Mouse (Mus musculus): ENCODE measurements around the gene Gm5737. TPM values are rescaled to one million over a fixed set of nuclear protein-coding genes. Genes with fewer than 3 reads are reported as not detected.

Gm5737 gene
- not detected in 2 replicates for polyA plus RNA-seq (2015; fragmentation: Nextera tagmentation; extraction: Ambion mirVana)

- no peaks in the 10 kb centered on the region for H3K9me3 ChIP-seq (replicated peaks)
- H3K9ac ChIP-seq, result no peak within 1 kb of the TSS
- H3K36me3 ChIP-seq, result no peaks in the 10 kb centered on the region
- H3K27me3 ChIP-seq, result peaks cover 17% of the 10 kb centered on the region
- no peak within 1 kb of the TSS for H3K4me3 ChIP-seq
- ATAC-seq (replicated peaks; ENCODE audit: insufficient number of reproducible peaks, insufficient read depth, low FRiP score, low read depth), result no peak
- peaks cover 4% of the 10 kb centered on the region for H3K4me1 ChIP-seq (replicated peaks)
- WGBS, result 73% methylated on average over 6 of the region's 6 CpGs
- no peak within 1 kb of the TSS for H3K4me2 ChIP-seq
- H3K27ac ChIP-seq, result no peak within 1 kb of the TSS
Measured at GRCm38 (mm10) chr7:120811834-120812415, at the start of gene Gm5737. Gene Gm5737, plus strand, starts transcription at chr7:120812365.

- H3K9me3 ChIP-seq (replicated peaks), result no peaks in the 10 kb centered on the region
- H3K4me2 ChIP-seq, result no peak overlapping the region
- ATAC-seq (replicated peaks; ENCODE audit: insufficient number of reproducible peaks, insufficient read depth, low FRiP score, low read depth), result no peak
- H3K27ac ChIP-seq, result no peak overlapping the region
- no peaks in the 10 kb centered on the region for H3K4me1 ChIP-seq (replicated peaks)
- no peak overlapping the region for H3K9ac ChIP-seq
- H3K27me3 ChIP-seq, result no peaks in the 10 kb centered on the region
- H3K4me3 ChIP-seq, result no peak overlapping the region
- H3K36me3 ChIP-seq, result no peaks in the 10 kb centered on the region
- 5% methylated on average over 1 of the region's 1 CpGs for WGBS
Measured at GRCm38 (mm10) chr7:120767369-120767768, 44.8 kb upstream of the Gm5737 start.

GRCm38 (mm10) chr7:120771389-120771788, 40.8 kb upstream of the Gm5737 start:
- Histone ChIP-seq H3K27me3 (no peaks in the 10 kb centered on the region), H3K4me3 (no peak overlapping the region), H3K9ac (no peak overlapping the region), H3K9me3 (replicated peaks) (no peaks in the 10 kb centered on the region), H3K36me3 (no peaks in the 10 kb centered on the region), H3K4me2 (no peak overlapping the region), H3K27ac (no peak overlapping the region), H3K4me1 (replicated peaks) (no peaks in the 10 kb centered on the region)
- 34% methylated on average over 1 of the region's 1 CpGs for WGBS
- no peak for ATAC-seq (replicated peaks; ENCODE audit: insufficient number of reproducible peaks, insufficient read depth, low FRiP score, low read depth)

- no peak overlapping the region for H3K4me3 ChIP-seq
- no peaks in the 10 kb centered on the region for H3K4me1 ChIP-seq (replicated peaks)
- H3K27ac ChIP-seq, result no peak overlapping the region
- ATAC-seq (replicated peaks; ENCODE audit: insufficient number of reproducible peaks, insufficient read depth, low FRiP score, low read depth), result no peak
- H3K36me3 ChIP-seq, result no peaks in the 10 kb centered on the region
- no peak overlapping the region for H3K9ac ChIP-seq
- H3K27me3 ChIP-seq, result no peaks in the 10 kb centered on the region
- 55% methylated on average over 2 of the region's 2 CpGs for WGBS
- no peak overlapping the region for H3K4me2 ChIP-seq
- no peaks in the 10 kb centered on the region for H3K9me3 ChIP-seq (replicated peaks)
Measured at GRCm38 (mm10) chr7:120778012-120778411, 34.2 kb upstream of the Gm5737 start.

GRCm38 (mm10) chr7:120795544-120795943, 16.6 kb upstream of the Gm5737 start:
- no peak for ATAC-seq (replicated peaks; ENCODE audit: insufficient number of reproducible peaks, insufficient read depth, low FRiP score, low read depth)
- Histone ChIP-seq H3K27me3 (no peaks in the 10 kb centered on the region), H3K4me3 (no peak overlapping the region), H3K36me3 (no peaks in the 10 kb centered on the region), H3K9me3 (replicated peaks) (no peaks in the 10 kb centered on the region), H3K4me1 (replicated peaks) (no peaks in the 10 kb centered on the region), H3K4me2 (no peak overlapping the region), H3K9ac (no peak overlapping the region), H3K27ac (no peak overlapping the region)
- WGBS, result 52% methylated on average over 4 of the region's 4 CpGs

- 44% methylated on average over 3 of the region's 3 CpGs for WGBS
- H3K36me3 ChIP-seq, result no peaks in the 10 kb centered on the region
- H3K27me3 ChIP-seq, result no peaks in the 10 kb centered on the region
- no peak overlapping the region for H3K27ac ChIP-seq
- H3K4me1 ChIP-seq (replicated peaks), result no peaks in the 10 kb centered on the region
- H3K4me2 ChIP-seq, result no peak overlapping the region
- H3K9ac ChIP-seq, result no peak overlapping the region
- no peaks in the 10 kb centered on the region for H3K9me3 ChIP-seq (replicated peaks)
- ATAC-seq (replicated peaks; ENCODE audit: insufficient number of reproducible peaks, insufficient read depth, low FRiP score, low read depth), result no peak
- H3K4me3 ChIP-seq, result no peak overlapping the region
Measured at GRCm38 (mm10) chr7:120796369-120796768, 15.8 kb upstream of the Gm5737 start.

GRCm38 (mm10) chr7:120803268-120803667, 8.9 kb upstream of the Gm5737 start:
- 0 out of 2 replicates have a peak, but pooled peaks cover 2% of the 10 kb centered on the region for H3K27me3 ChIP-seq
- no peak for ATAC-seq (replicated peaks; ENCODE audit: insufficient number of reproducible peaks, insufficient read depth, low FRiP score, low read depth)
- no peaks in the 10 kb centered on the region for H3K4me1 ChIP-seq (replicated peaks)
- H3K4me3 ChIP-seq, result no peak overlapping the region
- no peak overlapping the region for H3K4me2 ChIP-seq
- no peaks in the 10 kb centered on the region for H3K36me3 ChIP-seq
- H3K9ac ChIP-seq, result no peak overlapping the region
- H3K27ac ChIP-seq, result no peak overlapping the region
- WGBS, result 84% methylated on average over 2 of the region's 2 CpGs
- no peaks in the 10 kb centered on the region for H3K9me3 ChIP-seq (replicated peaks)

GRCm38 (mm10) chr7:120809705-120810104, 2.5 kb upstream of the Gm5737 start:
- H3K4me1 ChIP-seq (replicated peaks), result peaks cover 4% of the 10 kb centered on the region
- H3K4me2 ChIP-seq, result peak overlapping the region; percentile 54
- 5% methylated on average over 27 of the region's 27 CpGs for WGBS
- peak overlapping the region; percentile 18 for H3K4me3 ChIP-seq
- H3K27me3 ChIP-seq, result peaks cover 17% of the 10 kb centered on the region
- no peak for ATAC-seq (replicated peaks; ENCODE audit: insufficient number of reproducible peaks, insufficient read depth, low FRiP score, low read depth)
- H3K27ac ChIP-seq, result no peak overlapping the region
- no peaks in the 10 kb centered on the region for H3K9me3 ChIP-seq (replicated peaks)
- no peaks in the 10 kb centered on the region for H3K36me3 ChIP-seq
- H3K9ac ChIP-seq, result no peak overlapping the region

- no peak overlapping the region for H3K4me2 ChIP-seq
- no peak overlapping the region for H3K27ac ChIP-seq
- H3K36me3 ChIP-seq, result no peaks in the 10 kb centered on the region
- H3K4me3 ChIP-seq, result no peak overlapping the region
- H3K9ac ChIP-seq, result no peak overlapping the region
- 86% methylated on average over 6 of the region's 6 CpGs for WGBS
- no peaks in the 10 kb centered on the region for H3K9me3 ChIP-seq (replicated peaks)
- no peaks in the 10 kb centered on the region; the same call in 1 of the 2 replicates for H3K27me3 ChIP-seq
- no peaks in the 10 kb centered on the region for H3K4me1 ChIP-seq (replicated peaks)
- no peak for ATAC-seq (replicated peaks; ENCODE audit: insufficient number of reproducible peaks, insufficient read depth, low FRiP score, low read depth)
Measured at GRCm38 (mm10) chr7:120817552-120817951, 5.4 kb downstream of the Gm5737 start.

GRCm38 (mm10) chr7:120819386-120819785, 7.2 kb downstream of the Gm5737 start:
- no peak overlapping the region for H3K4me3 ChIP-seq
- no peaks in the 10 kb centered on the region for H3K4me1 ChIP-seq (replicated peaks)
- no peak overlapping the region for H3K27ac ChIP-seq
- no peaks in the 10 kb centered on the region for H3K36me3 ChIP-seq
- H3K9me3 ChIP-seq (replicated peaks), result no peaks in the 10 kb centered on the region
- no peaks in the 10 kb centered on the region; the same call in 1 of the 2 replicates for H3K27me3 ChIP-seq
- H3K9ac ChIP-seq, result no peak overlapping the region
- WGBS, result 78% methylated on average over 4 of the region's 4 CpGs
- no peak overlapping the region for H3K4me2 ChIP-seq
- ATAC-seq (replicated peaks; ENCODE audit: insufficient number of reproducible peaks, insufficient read depth, low FRiP score, low read depth), result no peak

- H3K4me2 ChIP-seq, result no peak overlapping the region
- H3K4me3 ChIP-seq, result no peak overlapping the region
- H3K27ac ChIP-seq, result no peak overlapping the region
- peaks cover 3% of the 10 kb centered on the region; the same call in 1 of the 2 replicates for H3K27me3 ChIP-seq
- no peak for ATAC-seq (replicated peaks; ENCODE audit: insufficient number of reproducible peaks, insufficient read depth, low FRiP score, low read depth)
- 23% methylated on average over 5 of the region's 5 CpGs for WGBS
- no peak overlapping the region for H3K9ac ChIP-seq
- H3K36me3 ChIP-seq, result no peaks in the 10 kb centered on the region
- H3K9me3 ChIP-seq (replicated peaks), result no peaks in the 10 kb centered on the region
- no peaks in the 10 kb centered on the region for H3K4me1 ChIP-seq (replicated peaks)
Measured at GRCm38 (mm10) chr7:120823248-120823647, 11.1 kb downstream of the Gm5737 start.

GRCm38 (mm10) chr7:120825097-120825496, 12.9 kb downstream of the Gm5737 start:
- H3K9me3 ChIP-seq (replicated peaks), result no peaks in the 10 kb centered on the region
- H3K4me3 ChIP-seq, result no peak overlapping the region
- H3K9ac ChIP-seq, result no peak overlapping the region
- no peak for ATAC-seq (replicated peaks; ENCODE audit: insufficient number of reproducible peaks, insufficient read depth, low FRiP score, low read depth)
- WGBS, result 62% methylated on average over 2 of the region's 2 CpGs
- no peak overlapping the region for H3K4me2 ChIP-seq
- H3K27me3 ChIP-seq, result peaks cover 7% of the 10 kb centered on the region; the same call in 1 of the 2 replicates
- H3K27ac ChIP-seq, result no peak overlapping the region
- no peaks in the 10 kb centered on the region for H3K36me3 ChIP-seq
- peaks cover 2% of the 10 kb centered on the region; the same call in 1 of the 2 replicates for H3K4me1 ChIP-seq (replicated peaks)

Data from heart, embryonic 15.5 days (tissue).